Mouse (Mus musculus): ENCODE measurements at regions not wholly inside any gene's neighbourhood (a gene's known extent, or its start where the extent isn't known, plus 50 kb on each side); places are given as distances from the start of the nearest gene placed in this dataset.
A peak's percentile ranks its signal among the peaks of the same experiment; 100 is the strongest.

DNA sequence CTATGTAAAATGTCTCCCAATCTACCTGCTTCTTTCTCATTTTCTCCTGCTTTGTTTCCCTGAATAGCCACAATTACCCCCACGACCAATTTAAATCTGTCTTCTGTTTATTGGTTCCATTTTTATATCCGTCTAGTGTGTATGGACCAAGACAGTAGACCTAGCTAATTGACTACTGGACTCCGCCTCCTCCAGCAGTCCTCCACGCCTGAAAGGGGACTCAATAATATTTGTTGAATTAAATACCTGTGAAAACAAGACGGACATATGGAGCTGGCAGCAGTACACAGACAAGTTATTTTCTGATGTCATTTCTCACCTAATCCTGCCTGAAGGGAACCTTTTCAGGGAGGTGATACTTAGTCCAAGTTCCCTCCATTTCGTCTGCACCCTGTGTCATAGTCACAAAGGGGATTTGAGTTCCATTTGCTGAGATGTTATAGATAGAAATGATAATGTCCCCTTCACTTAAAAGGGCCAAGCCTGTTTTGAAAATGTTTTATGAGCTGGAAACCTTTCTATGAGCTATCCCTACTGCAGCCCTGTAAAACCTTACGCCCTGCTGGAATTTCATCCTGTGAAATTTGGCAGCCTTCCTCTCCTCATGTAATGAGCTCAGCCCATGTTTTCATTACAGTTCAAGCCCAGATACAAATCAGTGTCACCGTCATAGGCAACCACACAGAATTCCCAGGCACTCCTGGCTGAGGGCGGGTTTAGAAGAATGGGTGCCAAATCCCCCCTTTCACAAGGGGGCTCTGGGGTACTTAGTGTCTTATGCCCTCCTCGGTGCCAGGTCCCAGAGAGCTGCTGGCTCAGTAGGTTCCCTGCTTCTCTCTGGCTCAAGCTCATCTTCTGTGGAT lies 391.1 kb upstream of the Id4 start:
- DNase-seq: peak; percentile 48 to 59

- no peak for DNase-seq
Observed at GRCm38 (mm10) chr13:47872645-47873044, 388.4 kb upstream of the Id4 start.

GRCm38 (mm10) chr13:47892569-47892968 lies 368.5 kb upstream of the Id4 start:
- peak; percentile 50 to 60 for DNase-seq

DNA sequence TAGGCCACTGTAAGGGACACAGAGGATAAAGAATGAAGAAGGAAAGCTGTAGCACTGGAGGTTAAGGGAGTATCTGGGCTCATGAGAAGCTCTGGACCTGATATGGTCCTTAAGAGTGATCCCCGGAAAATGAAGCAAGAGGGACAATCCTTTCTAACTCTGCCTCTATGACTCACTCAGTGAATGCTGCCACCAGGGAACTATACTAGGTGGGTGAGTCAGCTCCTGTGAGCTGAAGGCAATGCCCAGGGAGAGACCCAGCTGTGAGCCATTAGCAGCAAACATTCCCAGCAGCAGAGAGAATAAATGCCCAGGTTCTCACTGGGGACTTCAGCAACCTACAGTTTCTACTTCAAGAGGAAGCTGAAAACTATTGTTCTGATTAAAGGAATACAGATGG lies 366.7 kb upstream of the Id4 start:
- DNase-seq: no peak

GRCm38 (mm10) chr13:47895256-47895655 lies 365.8 kb upstream of the Id4 start:
- DNase-seq: peak; percentile 31 to 32

DNA sequence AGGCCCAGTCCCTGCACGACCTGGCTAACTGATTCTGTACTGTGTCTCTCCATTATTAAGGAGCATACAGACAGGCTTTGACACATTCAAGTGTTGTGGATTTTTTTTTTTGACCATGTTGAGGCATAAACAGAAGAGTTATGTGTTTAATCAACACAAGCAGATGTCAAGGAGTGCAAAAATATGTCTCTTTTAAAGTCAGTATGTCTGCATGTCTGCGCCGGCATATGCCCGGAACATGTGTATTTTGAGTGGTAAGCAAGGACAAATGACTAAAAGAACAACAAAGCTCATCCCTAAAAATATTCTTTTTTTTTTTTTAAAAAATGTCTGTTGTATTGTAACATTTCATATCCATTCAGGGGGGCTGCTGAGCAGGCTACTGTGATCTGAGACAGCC lies 364.4 kb upstream of the Id4 start:
- no peak for DNase-seq

DNA sequence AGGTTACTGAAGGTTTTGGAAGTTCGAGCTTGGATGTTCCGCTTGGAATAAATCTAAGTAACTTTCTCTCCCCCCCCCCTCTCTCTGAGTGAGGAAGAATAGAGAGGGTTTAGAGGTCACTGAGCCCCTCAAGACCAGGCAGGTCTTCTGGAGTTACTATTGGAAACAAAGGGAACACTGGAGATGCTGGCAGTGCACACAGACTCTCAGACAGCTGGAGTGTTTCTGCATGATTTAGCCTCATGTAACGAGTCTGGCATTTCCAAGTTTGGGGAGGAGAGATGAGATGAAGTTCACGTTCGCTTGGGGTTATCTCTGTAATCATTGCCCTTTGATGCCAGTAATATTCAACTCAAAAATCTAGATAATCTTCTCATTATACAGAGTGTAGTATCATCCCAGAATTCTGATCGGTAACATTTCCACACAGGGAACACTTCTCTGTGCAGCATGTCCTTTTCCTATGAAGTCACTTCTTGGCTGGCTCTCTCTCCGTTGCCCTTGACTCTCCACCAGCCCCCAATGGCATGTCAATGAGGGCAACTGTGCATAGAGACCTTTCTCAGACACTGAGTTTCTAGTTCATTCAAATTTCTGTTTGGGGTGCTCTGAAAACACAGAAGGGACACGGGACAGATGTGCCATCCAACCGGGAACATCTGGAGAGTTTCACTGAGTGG lies 351.0 kb upstream of the Id4 start:
- peak; percentile 73 to 77 for DNase-seq

- peak; percentile 35 to 45 for DNase-seq
Observed at GRCm38 (mm10) chr13:47910531-47910910, 350.5 kb upstream of the Id4 start.

DNA sequence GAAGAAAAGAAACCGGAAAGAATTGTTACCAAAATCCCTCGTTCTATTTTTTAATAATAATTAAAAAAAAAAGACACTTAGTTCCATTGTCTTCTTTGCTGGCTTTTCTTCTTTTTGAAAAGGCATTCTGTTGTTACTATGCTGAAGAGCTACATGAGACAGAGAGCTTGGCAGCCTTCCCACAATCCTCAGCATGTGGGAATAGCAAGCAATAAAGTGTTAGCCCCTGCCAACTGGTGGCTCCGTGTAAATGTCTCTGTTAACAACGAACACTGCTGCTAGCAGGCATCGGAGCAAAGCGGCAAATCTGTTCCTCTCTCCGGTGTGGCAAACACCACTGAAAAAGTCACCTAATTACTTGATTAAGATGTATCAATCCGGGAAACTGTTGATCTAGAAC lies 344.6 kb upstream of the Id4 start:
- peak; percentile 97 for DNase-seq

DNA sequence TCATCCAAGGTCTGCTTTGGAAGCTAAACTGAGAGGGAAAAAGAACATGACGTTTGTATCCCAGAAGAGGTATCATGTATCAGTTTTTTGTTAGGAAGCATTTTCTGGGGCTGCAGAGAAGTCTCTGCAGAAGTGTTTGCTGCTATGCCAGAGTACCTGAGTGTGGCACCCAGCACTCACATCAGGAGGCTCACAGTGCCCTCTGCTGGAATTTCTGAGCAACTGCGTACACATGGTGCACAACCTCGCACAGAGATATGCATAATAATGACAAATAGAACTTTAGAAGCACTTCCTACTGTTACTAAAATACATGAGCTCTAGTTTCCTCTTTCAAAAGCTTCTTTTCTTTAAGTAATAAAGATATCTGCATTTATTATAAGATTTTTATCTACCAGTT lies 343.7 kb upstream of the Id4 start:
- no peak for DNase-seq

DNA sequence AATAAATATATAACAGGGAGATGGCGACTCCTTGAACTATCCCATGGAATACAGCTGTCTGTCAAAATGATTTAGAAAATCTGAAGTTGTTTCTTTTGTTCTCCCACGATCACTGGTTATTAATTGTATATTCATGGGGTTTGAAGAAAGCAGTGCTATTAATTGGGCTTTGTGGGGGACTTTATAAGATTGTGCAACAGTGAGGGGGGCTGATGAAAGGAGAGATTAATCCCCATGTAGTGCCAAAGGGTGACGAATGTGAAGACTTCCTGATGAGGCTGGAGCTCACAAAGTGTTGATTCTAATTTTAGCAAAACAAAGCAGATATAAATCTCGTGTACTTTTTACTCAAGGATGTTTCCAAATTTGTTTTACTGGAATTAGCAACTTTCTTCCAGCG lies 340.0 kb upstream of the Id4 start:
- no peak for DNase-seq

- peak in 1 of 2 experiments; percentile 67 for DNase-seq
Observed at GRCm38 (mm10) chr13:47940696-47941095, 320.3 kb upstream of the Id4 start.

DNA sequence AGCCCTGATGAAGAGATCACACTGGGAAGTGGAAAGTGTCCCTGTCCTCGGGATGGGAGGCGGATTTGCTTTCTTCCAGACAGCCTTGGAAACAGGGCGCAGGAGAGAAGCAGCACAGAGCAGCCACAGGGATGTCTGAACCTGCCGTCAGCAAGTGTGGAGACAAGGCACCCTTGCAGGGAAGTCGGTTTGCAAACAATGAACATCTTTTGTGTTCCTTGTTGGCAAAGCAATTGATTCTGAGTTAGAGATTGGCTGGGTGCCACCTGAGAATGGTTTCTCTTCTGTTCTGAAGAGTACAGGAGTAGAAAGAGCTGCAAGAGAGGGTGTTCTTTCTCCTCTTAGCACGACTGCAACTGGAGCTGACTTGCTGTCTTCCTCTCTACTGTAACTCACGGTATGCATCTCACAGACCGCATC lies 318.6 kb upstream of the Id4 start:
- peak; percentile 58 to 60 for DNase-seq

GRCm38 (mm10) chr13:47943645-47944044 lies 317.4 kb upstream of the Id4 start:
- DNase-seq: peak; percentile 37 to 54

DNA sequence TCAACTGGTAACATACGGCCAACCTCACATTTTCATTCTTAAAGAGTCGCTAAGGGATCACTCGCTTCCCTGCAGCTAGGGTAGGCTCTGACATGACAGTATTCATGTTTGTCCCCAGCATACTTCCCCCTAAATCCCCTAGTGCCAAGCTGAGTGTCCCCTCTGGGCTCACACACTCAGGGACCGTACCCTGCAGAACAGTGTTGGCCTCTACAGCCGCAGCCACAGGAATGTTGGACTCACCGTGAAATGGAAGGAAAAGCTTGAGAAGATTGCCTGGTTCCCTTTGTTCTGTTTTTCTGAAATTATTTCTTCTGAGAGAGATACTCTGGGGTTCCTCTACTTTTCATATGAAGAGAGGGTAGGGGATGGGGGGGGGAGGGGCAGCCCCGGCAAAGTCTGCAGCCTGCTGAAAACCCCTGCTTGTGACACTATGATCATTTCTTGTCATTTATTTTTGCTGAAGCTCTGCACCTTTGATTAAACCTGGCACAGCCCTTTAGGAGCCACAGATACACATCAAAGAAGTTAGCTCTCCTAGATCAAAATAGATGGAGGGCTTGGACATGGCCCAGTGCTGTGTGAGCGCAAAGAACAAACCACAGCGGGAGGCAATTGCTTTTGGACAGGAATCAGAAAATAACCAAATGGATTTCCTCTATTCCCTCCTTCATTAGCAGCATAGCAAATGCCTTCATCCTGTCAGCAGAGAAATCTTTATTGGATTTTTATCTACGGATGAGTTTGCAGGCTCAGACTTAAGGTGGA lies 312.7 kb upstream of the Id4 start:
- peak; percentile 74 to 82 for DNase-seq

GRCm38 (mm10) chr13:47950456-47950855 lies 310.6 kb upstream of the Id4 start:
- no peak for DNase-seq

GRCm38 (mm10) chr13:47951043-47951442 lies 310.0 kb upstream of the Id4 start:
- no peak for DNase-seq

GRCm38 (mm10) chr13:47952946-47953345 lies 308.1 kb upstream of the Id4 start:
- no peak for DNase-seq

- no peak for DNase-seq
Observed at GRCm38 (mm10) chr13:47953776-47954175, 307.3 kb upstream of the Id4 start.

DNA sequence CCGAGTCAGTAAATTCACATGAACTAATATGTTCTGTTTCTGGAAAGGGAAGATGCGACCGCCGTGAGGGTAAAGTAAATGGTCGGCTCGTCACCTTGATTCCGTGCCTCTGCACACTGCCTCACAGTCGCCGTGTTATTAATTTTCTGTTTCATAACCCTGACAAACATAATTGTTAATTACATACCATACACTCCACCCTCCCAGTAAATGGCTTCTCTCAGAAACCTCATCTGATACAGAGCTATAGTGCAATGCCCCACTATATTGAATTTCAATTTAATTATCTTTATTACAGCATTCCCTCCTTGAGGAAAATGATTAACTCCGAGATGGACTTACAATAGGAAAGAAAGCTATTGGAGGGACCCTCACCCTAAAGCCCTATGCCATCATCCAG lies 305.5 kb upstream of the Id4 start:
- no peak for DNase-seq

GRCm38 (mm10) chr13:47957662-47958061 lies 303.4 kb upstream of the Id4 start:
- DNase-seq: no peak

GRCm38 (mm10) chr13:47974216-47974615 lies 286.8 kb upstream of the Id4 start:
- DNase-seq: peak; percentile 28 to 36

- peak; percentile 51 to 52 for DNase-seq
Observed at GRCm38 (mm10) chr13:47974756-47975515, 286.1 kb upstream of the Id4 start.

All from cerebellum, postnatal 10 days (tissue).